Mouse (Mus musculus) T-cell, adult 66 days (primary cell): Measurements from ENCODE around the gene Pvalb. TPM values are rescaled to one million over a fixed set of nuclear protein-coding genes. Genes with fewer than 3 reads are reported as not detected.

Experiments used
- total RNA-seq, 2 experiments: library from RNA; stranded (reverse); gene quantifications; 3 replicates in 1 of 2; 4 replicates in 1 of 2; pipeline ENCODE4 v1.2.4; 2023

Pvalb gene
- not detected for total RNA-seq

GRCm38 (mm10) chr15:78206312-78206711, at the start of gene Pvalb:
Gene Pvalb (minus strand): TSS chr15:78206400.

GRCm38 (mm10) chr15:78244695-78245492, 38.7 kb upstream of the Pvalb start, which contains the start of gene Ncf4:
Gene Ncf4 (plus strand): TSS chr15:78244801.

GRCm38 (mm10) chr15:78173972-78174886, 32.0 kb downstream of the Pvalb start, which contains the start of gene Ift27:
Gene Ift27 (minus strand): TSS chr15:78174107.

Other genes with a start within 250 kb of the Pvalb start
- gene Foxred2, start 249.7 kb downstream of the Pvalb start, total RNA-seq, result 1 to 10 TPM; 4.4 to 4.7 TPM
- 100 to 1,000 TPM; 169 to 171 TPM for gene Eif3d, start 235.6 kb downstream of the Pvalb start, total RNA-seq
- not detected for gene Cacng2, start 86.4 kb downstream of the Pvalb start, total RNA-seq
- 10 to 100 TPM; 22.3 to 28.9 TPM for gene Ift27, start 32.3 kb downstream of the Pvalb start, total RNA-seq
- 10 to 100 TPM; 41.7 to 59.7 TPM for gene Ncf4, start 38.4 kb upstream of the Pvalb start, total RNA-seq
- 1 to 10 TPM in 1 of 2 experiments, under 1 TPM in 1; 0.86 to 2.4 TPM for gene Csf2rb2, start 99.3 kb upstream of the Pvalb start, total RNA-seq
- gene Csf2rb, start 119.4 kb upstream of the Pvalb start, total RNA-seq, result 1 to 10 TPM; 2.5 to 5.4 TPM
- not detected for gene Tex33, start 189.5 kb upstream of the Pvalb start, total RNA-seq
- gene Tst, start 199.5 kb upstream of the Pvalb start, total RNA-seq, result 1 to 10 TPM in 1 of 2 experiments, under 1 TPM in 1; 0.86 to 1.4 TPM
- gene Mpst, start 200.0 kb upstream of the Pvalb start, total RNA-seq, result 10 to 100 TPM; 19.1 to 22.3 TPM
- gene Kctd17, start 222.2 kb upstream of the Pvalb start, total RNA-seq, result 10 to 100 TPM in 1 of 2 experiments, 1 to 10 TPM in 1; 8.6 to 14.5 TPM